Mouse (Mus musculus) CH12.LX (cell line): ENCODE results near the gene Inpp5d. TPM values are rescaled to one million over a fixed set of nuclear protein-coding genes. Genes with fewer than 3 reads are reported as not detected.

Experiments
- DNase-seq: peaks from one replicate; pipeline ENCODE4 v3.0.0-alpha.2; 2013; ENCODE audit errors: extremely low read depth
- H3K27ac ChIP-seq: 2 replicates; pipeline ENCODE4 v1.5.1; 2012; ENCODE audit warnings: low read depth, mild to moderate bottlenecking, control low read depth, moderate library complexity; ENCODE audit not compliant: insufficient read depth
- H3K27me3 ChIP-seq: replicated peaks from 2 replicates; pipeline ENCODE3; 2012; ENCODE audit warnings: inconsistent platforms
- H3K36me3 ChIP-seq, 2 experiments: replicated peaks in 1 of 2; 2 replicates each; pipeline versions ENCODE3 to v1.6.1; 2012; ENCODE audit warnings: inconsistent platforms in 1 of 2, low read length in 1 of 2, mild to moderate bottlenecking in 1 of 2, mixed read lengths in 1 of 2, moderate library complexity in 1 of 2; ENCODE audit not compliant: control insufficient read depth in 1 of 2, insufficient read depth in 1 of 2
- H3K4me1 ChIP-seq, 2 experiments: 2 replicates each; pipeline ENCODE4 v1.6.1; 2012; ENCODE audit warnings: inconsistent platforms in 1 of 2, moderate library complexity in 1 of 2; ENCODE audit not compliant: insufficient read depth in 2 of 2, control insufficient read depth in 1 of 2
- H3K4me2 ChIP-seq: 2 replicates; pipeline ENCODE4 v1.6.1; 2012; ENCODE audit warnings: low read depth, mild to moderate bottlenecking, control low read depth; ENCODE audit not compliant: poor library complexity, insufficient read depth, severe bottlenecking
- H3K4me3 ChIP-seq, 3 experiments: fragments of 150-350 bp in 1 of 3; sonication (generic) in 1 of 3; replicated peaks in 1 of 3; 2 replicates each; pipeline versions ENCODE3 to v1.5.1; 2011 to 2012; ENCODE audit warnings: low read depth in 2 of 3, low read length in 2 of 3, mild to moderate bottlenecking in 2 of 3, moderate library complexity in 2 of 3, control low read depth in 1 of 3, improper control_type of control experiment in 1 of 3, inconsistent platforms in 1 of 3, mixed read lengths in 1 of 3; ENCODE audit not compliant: poor library complexity in 1 of 3
- H3K79me2 ChIP-seq: replicated peaks from 2 replicates; pipeline ENCODE4 v1.6.1; 2012; ENCODE audit warnings: mild to moderate bottlenecking, moderate library complexity; ENCODE audit not compliant: control insufficient read depth, poor library complexity, insufficient read depth, severe bottlenecking; ENCODE audit errors: extremely low read depth
- H3K9ac ChIP-seq: 2 replicates; pipeline ENCODE4 v1.6.1; 2012; ENCODE audit warnings: low read depth, mild to moderate bottlenecking, control low read depth, moderate library complexity; ENCODE audit not compliant: insufficient read depth
- H3K9me3 ChIP-seq: replicated peaks from 2 replicates; pipeline ENCODE3; 2012; ENCODE audit warnings: low read length, inconsistent platforms, mixed read lengths
- CTCF ChIP-seq, 2 experiments: IDR thresholded peaks in 1 of 2; conservative IDR thresholded peaks in 1 of 2; 2 replicates each; pipeline ENCODE4 v1.5.1; 2011 to 2012; ENCODE audit warnings: low read depth in 2 of 2, low read length in 2 of 2, improper control_type of control experiment in 1 of 2, inconsistent platforms in 1 of 2, mild to moderate bottlenecking in 1 of 2, moderate library complexity in 1 of 2
- GABPA ChIP-seq: IDR thresholded peaks from 2 replicates; pipeline ENCODE4 v1.6.1; 2012; ENCODE audit warnings: low read depth, low read length, improper control_type of control experiment, inconsistent platforms; ENCODE audit not compliant: insufficient replicate concordance
- JUN ChIP-seq: IDR thresholded peaks from 2 replicates; pipeline ENCODE4 v1.6.1; 2011; ENCODE audit warnings: low read depth, mild to moderate bottlenecking, low read length, improper control_type of control experiment, moderate library complexity; ENCODE audit not compliant: insufficient read depth
- JUND ChIP-seq: conservative IDR thresholded peaks from 2 replicates; pipeline ENCODE4 v1.6.1; 2011; ENCODE audit warnings: low read depth, low read length, improper control_type of control experiment
- KAT2A ChIP-seq: IDR thresholded peaks from 2 replicates; pipeline ENCODE4 v1.6.1; 2012; ENCODE audit warnings: low read length, improper control_type of control experiment, inconsistent platforms; ENCODE audit not compliant: insufficient replicate concordance
- MAFK ChIP-seq: IDR thresholded peaks from 2 replicates; pipeline ENCODE4 v1.6.1; 2011; ENCODE audit warnings: low read length, improper control_type of control experiment; ENCODE audit not compliant: insufficient replicate concordance
- MAX ChIP-seq: IDR thresholded peaks from 2 replicates; pipeline ENCODE4 v1.6.1; 2011; ENCODE audit warnings: low read length, improper control_type of control experiment
- MAZ ChIP-seq: IDR thresholded peaks from 2 replicates; pipeline ENCODE4 v1.6.1; 2012; ENCODE audit warnings: low read depth, mild to moderate bottlenecking, inconsistent platforms, low read length, improper control_type of control experiment, moderate library complexity
- MEF2A ChIP-seq: IDR thresholded peaks from 2 replicates; pipeline ENCODE4 v1.6.1; 2014; ENCODE audit warnings: low read depth, mild to moderate bottlenecking, inconsistent platforms, low read length, improper control_type of control experiment, borderline replicate concordance
- MXI1 ChIP-seq: IDR thresholded peaks from 2 replicates; pipeline ENCODE4 v1.6.1; 2011; ENCODE audit warnings: mild to moderate bottlenecking, low read depth, low read length, improper control_type of control experiment
- PAX5 ChIP-seq: IDR thresholded peaks from 2 replicates; pipeline ENCODE4 v1.6.1; 2012; ENCODE audit warnings: low read length, inconsistent platforms, mixed read lengths
- POLR2AphosphoS2 ChIP-seq: IDR thresholded peaks from 2 replicates; pipeline ENCODE4 v1.6.1; 2011; ENCODE audit warnings: low read depth, low read length, improper control_type of control experiment
- RCOR1 ChIP-seq: conservative IDR thresholded peaks from 2 replicates; pipeline ENCODE4 v1.6.1; 2012; ENCODE audit warnings: low read depth, mild to moderate bottlenecking, inconsistent platforms, low read length, improper control_type of control experiment
- SMC3 ChIP-seq: IDR thresholded peaks from 2 replicates; pipeline ENCODE4 v1.6.1; 2011; ENCODE audit warnings: low read depth, low read length, improper control_type of control experiment
- TBP ChIP-seq: conservative IDR thresholded peaks from 2 replicates; pipeline ENCODE4 v1.6.1; 2011; ENCODE audit warnings: low read depth, low read length, improper control_type of control experiment
- UBTF ChIP-seq: IDR thresholded peaks from 2 replicates; pipeline ENCODE4 v1.6.1; 2012; ENCODE audit warnings: low read depth, mild to moderate bottlenecking, inconsistent platforms, low read length, improper control_type of control experiment, moderate library complexity
- USF2 ChIP-seq: conservative IDR thresholded peaks from 2 replicates; pipeline ENCODE4 v1.6.1; 2011; ENCODE audit warnings: low read depth, low read length, improper control_type of control experiment
- ZKSCAN1 ChIP-seq: IDR thresholded peaks from 2 replicates; pipeline ENCODE4 v1.6.1; 2012; ENCODE audit warnings: low read depth, inconsistent platforms, low read length, improper control_type of control experiment, borderline replicate concordance
- ZNF384 ChIP-seq: IDR thresholded peaks from 2 replicates; pipeline ENCODE4 v1.6.1; 2012; ENCODE audit warnings: low read depth, low read length, improper control_type of control experiment, inconsistent platforms
- dilution Hi-C: fragments of 300-500 bp; cut with MboI; formaldehyde crosslinking; loops from 2 replicates; pipeline ENCODE4 v1.14.3; 2020; ENCODE audit warnings: low sequenced_read_pairs; ENCODE audit not compliant: extremely low pct_unique_long_range_greater_than_20kb, extremely low pct_ligation_motif_present
- in situ Hi-C: fragments of 300-500 bp; cut with MboI; formaldehyde crosslinking; loops from 3 replicates; pipeline ENCODE4 v1.14.3; 2019; ENCODE audit warnings: low sequenced_read_pairs, low pct_ligation_motif_present, low pct_unique_long_range_greater_than_20kb, mixed read lengths
- polyA plus RNA-seq: library from polyadenylated mRNA; unstranded; fragments of >175 nt; gene quantifications from 2 replicates; pipeline ENCODE4 v1.2.1, GENCODE M21; 2012; ENCODE audit warnings: low read depth; ENCODE audit not compliant: insufficient read length
- total RNA-seq, 2 experiments: library from RNA; depleted of rRNA; stranded (reverse); fragments of 300-350 nt in 1 of 2; fragments of >200 nt in 1 of 2; gene quantifications; 2 replicates each; pipeline ENCODE4 v1.2.3; 2012 to 2014

Inpp5d gene
- total and polyA plus RNA-seq, 3 experiments: 97.1 to 109 (median 106) TPM

GRCm38 (mm10) chr1:87626344-87626743, 6.2 kb downstream of the Inpp5d start (continued):
- TF ChIP-seq RCOR1 (no peak), TBP (no peak), POLR2AphosphoS2 (no peak; the same call in 1 of the 2 replicates)
- TF ChIP-seq, all 38 proteins: peak for 22

- TF ChIP-seq KAT2A (no peak), POLR2AphosphoS2 (no peak), ZKSCAN1 (no peak), MXI1 (no peak), MAX (no peak), MAZ (no peak), UBTF (no peak), USF2 (no peak), CTCF (conservative IDR thresholded peaks at IDR 0.05 in 1 of 2, IDR thresholded peaks at IDR 0.05 in 1 of 2; ENCODE audit: low read depth in 2 of 2, low read length in 2 of 2) (no peak), PAX5 (no peak), ZNF384 (no peak), MEF2A (no peak), JUN (no peak), JUND (no peak), MAFK (no peak), SMC3 (no peak)
- TF ChIP-seq, all 38 proteins: peak for 0
- Histone ChIP-seq H3K4me3 (no peak overlapping the region), H3K9me3 (no peaks in the 10 kb centered on the region), H3K27ac (no peak overlapping the region), H3K36me3 (peaks cover 16 to 71% of the 10 kb centered on the region in 2 experiments), H3K27me3 (no peaks in the 10 kb centered on the region), H3K79me2 (peaks cover 86% of the 10 kb centered on the region), H3K4me2 (no peak overlapping the region; the same call in 1 of the 2 replicates), H3K4me1 (peaks cover 45 to 95% of the 10 kb centered on the region in 2 experiments), H3K9ac (no peak overlapping the region)
- dilution Hi-C loops: no loop called here
- in situ Hi-C loops: no loop called here
- DNase-seq: no peak
Measured at GRCm38 (mm10) chr1:87628085-87628484, 8.0 kb downstream of the Inpp5d start.

GRCm38 (mm10) chr1:87631584-87631983, 11.5 kb downstream of the Inpp5d start:
- H3K27ac ChIP-seq: peak overlapping the region; percentile 67
- DNase-seq: peak; percentile 65
- peak overlapping the region; percentile 27; the same call in 1 of the 2 replicates for H3K4me2 ChIP-seq
- H3K27me3 ChIP-seq: no peaks in the 10 kb centered on the region
- H3K4me3 ChIP-seq: peak overlapping the region in 1 of 3 experiments; percentile 3
- H3K4me1 ChIP-seq: peaks cover 49 to 92% of the 10 kb centered on the region in 2 experiments
- no peak for TF ChIP-seq GABPA
- peak; percentile 8; the same call in 1 of the 2 replicates for TF ChIP-seq SMC3
- TF ChIP-seq, all 38 proteins: peak for 1
- in situ Hi-C loops: no loop called here
- dilution Hi-C loops: no loop called here
- Histone ChIP-seq H3K9me3 (no peaks in the 10 kb centered on the region), H3K36me3 (peaks cover 30 to 81% of the 10 kb centered on the region in 2 experiments), H3K9ac (peak overlapping the region; percentile 50), H3K79me2 (peaks cover 74% of the 10 kb centered on the region)
